In the genomic region with DNA sequence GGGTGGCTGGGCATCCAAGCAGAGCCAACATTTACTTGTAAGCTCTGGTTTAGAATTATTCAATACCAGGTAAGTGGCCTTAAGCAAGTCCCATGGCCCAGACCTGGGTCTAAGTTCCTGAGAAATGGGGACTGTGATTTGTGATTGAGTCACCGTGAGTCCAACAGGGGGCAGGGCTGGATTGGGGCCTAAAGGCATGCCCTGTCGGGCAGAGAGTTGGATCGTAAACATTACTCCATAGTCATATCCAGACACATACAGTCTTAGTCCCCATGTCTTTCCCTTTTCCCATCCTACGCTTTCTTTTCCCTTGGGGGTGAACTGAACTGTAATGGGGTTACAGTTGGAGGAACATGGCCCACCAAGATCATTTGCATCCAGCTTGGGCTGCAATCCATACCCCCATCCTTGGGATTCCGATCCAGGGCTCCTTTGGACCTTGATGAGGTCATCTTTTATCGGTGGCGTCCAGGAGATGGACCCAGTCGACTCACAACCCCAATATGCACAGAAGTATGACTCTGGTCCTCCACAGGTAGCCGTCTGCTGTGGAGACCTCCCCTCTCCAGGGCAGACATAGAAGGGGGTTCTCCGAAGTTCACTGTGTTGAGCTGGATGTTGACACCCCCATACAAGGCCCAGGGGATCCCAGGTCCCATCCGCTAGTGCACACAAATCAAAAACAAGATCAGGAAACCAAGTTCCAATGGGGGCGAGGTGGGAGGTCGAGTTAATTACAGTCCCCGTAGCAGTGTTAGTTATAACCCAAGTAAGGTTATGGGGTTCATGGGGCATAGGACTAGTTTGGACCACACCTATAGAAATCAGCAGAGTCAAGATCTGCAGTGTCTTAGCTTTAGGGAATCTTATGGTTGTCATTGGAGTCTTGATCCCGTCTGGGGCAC, we compare ENCODE assay signal across 9 mouse cellular contexts. TPM values are rescaled to one million over a fixed set of nuclear protein-coding genes. Genes with fewer than 3 reads are reported as not detected.
DNase-seq lines count a peak whose midpoint lies in the region; ATAC-seq lines count a peak whose summit lies in the region.
"Had no signal": no experiment of that assay in that cellular context is flagged by ENCODE, and none has a peak within 500 bp of the region (broad histone marks: within the 10 kb centered on the region; RNA-seq: fewer than 3 reads in every experiment).

No protein-coding gene starts in this region.

- no peak for ATAC-seq in heart, embryonic 12.5 days (ENCODE audit: insufficient number of reproducible peaks, low FRiP score)
- ATAC-seq in midbrain, embryonic 12.5 days (ENCODE audit: low FRiP score, low read depth): no peak
- ATAC-seq in midbrain, embryonic 14.5 days (ENCODE audit: low FRiP score, low TSS enrichment): no peak
- no peak for ATAC-seq in intestine, embryonic 16.5 days
- no peak for ATAC-seq in stomach, embryonic 15.5 days (ENCODE audit: insufficient read depth, low FRiP score, low read depth)

- 92% methylated on average over 15 of the region's 15 CpGs for WGBS in heart, embryonic 12.5 days
- whole genome bisulfite sequencing in midbrain, embryonic 12.5 days: 96% methylated on average over 15 of the region's 15 CpGs
- 93% methylated on average over 15 of the region's 15 CpGs for WGBS in midbrain, embryonic 14.5 days
- WGBS in intestine, embryonic 16.5 days: 89% methylated on average over 15 of the region's 15 CpGs
- WGBS in stomach, embryonic 15.5 days: 85% methylated on average over 15 of the region's 15 CpGs

- H3K4me2 ChIP-seq in heart, embryonic 12.5 days: peak overlapping the region; percentile 96
- H3K4me2 ChIP-seq in midbrain, embryonic 12.5 days (replicated peaks): peak overlapping the region; percentile 100
- no peak overlapping the region for H3K4me2 ChIP-seq in midbrain, embryonic 14.5 days (ENCODE audit: low read length)
- H3K4me2 ChIP-seq in intestine, embryonic 16.5 days (ENCODE audit: low read depth, low read length): peak overlapping the region; percentile 97
- H3K4me2 ChIP-seq in stomach, embryonic 15.5 days: peak overlapping the region; percentile 90

- H3K36me3 ChIP-seq in heart, embryonic 12.5 days: peaks cover 15% of the 10 kb centered on the region
- peaks cover 12% of the 10 kb centered on the region; the same call in 1 of the 2 replicates for H3K36me3 ChIP-seq in midbrain, embryonic 12.5 days
- H3K36me3 ChIP-seq in midbrain, embryonic 14.5 days (ENCODE audit: control insufficient read depth, insufficient read depth, low read length): no peaks in the 10 kb centered on the region
- H3K36me3 ChIP-seq in intestine, embryonic 16.5 days (ENCODE audit: control insufficient read depth, insufficient read depth, low read length): 0 out of 2 replicates have a peak, but pooled peaks cover 4% of the 10 kb centered on the region
- 0 out of 2 replicates have a peak, but pooled peaks cover 6% of the 10 kb centered on the region for H3K36me3 ChIP-seq in stomach, embryonic 15.5 days

- H3K27me3 ChIP-seq in heart, embryonic 12.5 days (replicated peaks): no peaks in the 10 kb centered on the region
- no peaks in the 10 kb centered on the region for H3K27me3 ChIP-seq in midbrain, embryonic 12.5 days
- no peaks in the 10 kb centered on the region for H3K27me3 ChIP-seq in midbrain, embryonic 14.5 days (ENCODE audit: control insufficient read depth, insufficient read depth, low read length)
- H3K27me3 ChIP-seq in intestine, embryonic 16.5 days (replicated peaks; ENCODE audit: control insufficient read depth, insufficient read depth, low read length): no peaks in the 10 kb centered on the region
- no peaks in the 10 kb centered on the region for H3K27me3 ChIP-seq in stomach, embryonic 15.5 days (replicated peaks)

- no peak overlapping the region for H3K9ac ChIP-seq in heart, embryonic 12.5 days
- H3K9ac ChIP-seq in midbrain, embryonic 12.5 days (replicated peaks): no peak overlapping the region
- no peak overlapping the region for H3K9ac ChIP-seq in midbrain, embryonic 14.5 days (replicated peaks; ENCODE audit: low read length)
- H3K9ac ChIP-seq in intestine, embryonic 16.5 days (ENCODE audit: low read depth, low read length): peak overlapping the region; percentile 75; the same call in 1 of the 2 replicates
- H3K9ac ChIP-seq in stomach, embryonic 15.5 days: no peak overlapping the region

- H3K4me1 ChIP-seq in heart, embryonic 12.5 days (replicated peaks): peaks cover 46% of the 10 kb centered on the region
- H3K4me1 ChIP-seq in midbrain, embryonic 12.5 days: peaks cover 47% of the 10 kb centered on the region
- H3K4me1 ChIP-seq in midbrain, embryonic 14.5 days (ENCODE audit: control insufficient read depth, insufficient read depth, low read length): peaks cover 11% of the 10 kb centered on the region
- peaks cover 20% of the 10 kb centered on the region for H3K4me1 ChIP-seq in intestine, embryonic 16.5 days (ENCODE audit: control insufficient read depth, insufficient read depth, low read length)
- peaks cover 43% of the 10 kb centered on the region for H3K4me1 ChIP-seq in stomach, embryonic 15.5 days

- no peak for DNase-seq in heart, postnatal 4 days
- no peak for DNase-seq in midbrain, embryonic 14.5 days
- no peak for DNase-seq in ovary, postnatal 14 days (ENCODE audit: low spot score)
- no peak for DNase-seq in layer of hippocampus, postnatal 14 days (ENCODE audit: low spot score in 2 of 2)

- H3K27ac ChIP-seq in heart, embryonic 12.5 days (ENCODE audit: poor library complexity, severe bottlenecking): no peak overlapping the region
- H3K27ac ChIP-seq in midbrain, embryonic 12.5 days (replicated peaks): no peak overlapping the region
- H3K27ac ChIP-seq in midbrain, embryonic 14.5 days (replicated peaks; ENCODE audit: low read depth, low read length): no peak overlapping the region
- no peak overlapping the region for H3K27ac ChIP-seq in intestine, embryonic 16.5 days (ENCODE audit: low read length)
- H3K27ac ChIP-seq in stomach, embryonic 15.5 days: no peak overlapping the region; the same call in 1 of the 2 replicates
- H3K27ac ChIP-seq: left cerebral cortex, adult 2 months had no signal

- H3K9me3 ChIP-seq in heart, embryonic 12.5 days (replicated peaks): no peaks in the 10 kb centered on the region
- no peaks in the 10 kb centered on the region for H3K9me3 ChIP-seq in midbrain, embryonic 12.5 days
- no peaks in the 10 kb centered on the region for H3K9me3 ChIP-seq in midbrain, embryonic 14.5 days (ENCODE audit: control insufficient read depth, low read length)
- H3K9me3 ChIP-seq in intestine, embryonic 16.5 days (ENCODE audit: control insufficient read depth, low read length): no peaks in the 10 kb centered on the region
- no peaks in the 10 kb centered on the region for H3K9me3 ChIP-seq in stomach, embryonic 15.5 days

- peak overlapping the region; percentile 79 for H3K4me3 ChIP-seq in heart, embryonic 12.5 days
- H3K4me3 ChIP-seq in midbrain, embryonic 12.5 days: 0 out of 2 replicates have a peak overlapping the region, but pooled peaks have one; percentile 2
- no peak overlapping the region for H3K4me3 ChIP-seq in midbrain, embryonic 14.5 days (replicated peaks; ENCODE audit: low read depth, low read length)
- H3K4me3 ChIP-seq in intestine, embryonic 16.5 days (ENCODE audit: low read length): peak overlapping the region; percentile 53
- peak overlapping the region; percentile 44 for H3K4me3 ChIP-seq in stomach, embryonic 15.5 days (replicated peaks)

RNA-seq across cellular contexts. Expression of a gene that starts 2.0 kb away (rescaled TPM):
- 82.6 TPM in 2 replicates for polyA plus RNA-seq in heart, embryonic 12.5 days (2016; fragmentation: Nextera tagmentation; extraction: Ambion mirVana)
- total RNA-seq in heart, postnatal 4 days (2021): 10 to 100 TPM; 46.7 to 49.0 TPM
- polyA plus RNA-seq in midbrain, embryonic 12.5 days (2016; fragmentation: Nextera tagmentation; extraction: Ambion mirVana): 139 and 142 TPM in 2 replicates
- polyA plus RNA-seq in midbrain, embryonic 14.5 days (2014; fragmentation: Nextera tagmentation; extraction: Ambion mirVana): 43.4 and 51.1 TPM in 2 replicates
- polyA plus RNA-seq in intestine, embryonic 16.5 days (2015; fragmentation: Nextera tagmentation; extraction: Ambion mirVana): 112 and 119 TPM in 2 replicates
- 119 and 124 TPM in 2 replicates for polyA plus RNA-seq in stomach, embryonic 15.5 days (2015; fragmentation: Nextera tagmentation; extraction: Ambion mirVana)
- total RNA-seq in layer of hippocampus, postnatal 14 days (2021): 10 to 100 TPM; 52.9 to 55.9 TPM

RNA-seq across cellular contexts. Expression of a gene that starts 17.1 kb away (rescaled TPM):
- polyA plus RNA-seq in heart, embryonic 12.5 days (2016; fragmentation: Nextera tagmentation; extraction: Ambion mirVana): 143 and 145 TPM in 2 replicates
- 10 to 100 TPM; 52.2 to 55.0 TPM for total RNA-seq in heart, postnatal 4 days (2021)
- polyA plus RNA-seq in midbrain, embryonic 12.5 days (2016; fragmentation: Nextera tagmentation; extraction: Ambion mirVana): 188 and 202 TPM in 2 replicates
- polyA plus RNA-seq in midbrain, embryonic 14.5 days (2014; fragmentation: Nextera tagmentation; extraction: Ambion mirVana): 103 and 110 TPM in 2 replicates
- 159 and 181 TPM in 2 replicates for polyA plus RNA-seq in intestine, embryonic 16.5 days (2015; fragmentation: Nextera tagmentation; extraction: Ambion mirVana)
- polyA plus RNA-seq in stomach, embryonic 15.5 days (2015; fragmentation: Nextera tagmentation; extraction: Ambion mirVana): 175 and 182 TPM in 2 replicates
- total RNA-seq in layer of hippocampus, postnatal 14 days (2021): 10 to 100 TPM; 19.4 to 25.0 TPM

RNA-seq across cellular contexts. Expression of a gene that starts 17.6 kb away (rescaled TPM):
- 0.32 and 0.37 TPM in 2 replicates for polyA plus RNA-seq in heart, embryonic 12.5 days (2016; fragmentation: Nextera tagmentation; extraction: Ambion mirVana)
- 1 to 10 TPM; 1.6 to 1.8 TPM for total RNA-seq in heart, postnatal 4 days (2021)
- polyA plus RNA-seq in midbrain, embryonic 12.5 days (2016; fragmentation: Nextera tagmentation; extraction: Ambion mirVana): 0.14 and 0.23 TPM in 2 replicates
- 0.12 and 0.16 TPM in 2 replicates for polyA plus RNA-seq in midbrain, embryonic 14.5 days (2014; fragmentation: Nextera tagmentation; extraction: Ambion mirVana)
- polyA plus RNA-seq in intestine, embryonic 16.5 days (2015; fragmentation: Nextera tagmentation; extraction: Ambion mirVana): 0.18 and 0.27 TPM in 2 replicates
- polyA plus RNA-seq in stomach, embryonic 15.5 days (2015; fragmentation: Nextera tagmentation; extraction: Ambion mirVana): 0.31 TPM in 2 replicates
- total RNA-seq in layer of hippocampus, postnatal 14 days (2021): under 1 TPM; 0.14 to 0.21 TPM

RNA-seq across cellular contexts. Expression of a gene that starts 26.3 kb away (rescaled TPM):
- polyA plus RNA-seq in heart, embryonic 12.5 days (2016; fragmentation: Nextera tagmentation; extraction: Ambion mirVana): 2.9 and 3.1 TPM in 2 replicates
- 1 to 10 TPM; 5.3 to 6.6 TPM for total RNA-seq in heart, postnatal 4 days (2021)
- 1.1 and 1.7 TPM in 2 replicates for polyA plus RNA-seq in midbrain, embryonic 12.5 days (2016; fragmentation: Nextera tagmentation; extraction: Ambion mirVana)
- 1.6 and 2.3 TPM in 2 replicates for polyA plus RNA-seq in midbrain, embryonic 14.5 days (2014; fragmentation: Nextera tagmentation; extraction: Ambion mirVana)
- 0.38 and 0.57 TPM in 2 replicates for polyA plus RNA-seq in intestine, embryonic 16.5 days (2015; fragmentation: Nextera tagmentation; extraction: Ambion mirVana)
- polyA plus RNA-seq in stomach, embryonic 15.5 days (2015; fragmentation: Nextera tagmentation; extraction: Ambion mirVana): 0.49 and 0.89 TPM in 2 replicates
- total RNA-seq in layer of hippocampus, postnatal 14 days (2021): under 1 TPM; 0.38 to 0.44 TPM

RNA-seq across cellular contexts. Expression of a gene that starts 26.8 kb away (rescaled TPM):
- 6.2 and 6.4 TPM in 2 replicates for polyA plus RNA-seq in heart, embryonic 12.5 days (2016; fragmentation: Nextera tagmentation; extraction: Ambion mirVana)
- 1 to 10 TPM; 2.6 to 2.9 TPM for total RNA-seq in heart, postnatal 4 days (2021)
- 2.3 and 2.8 TPM in 2 replicates for polyA plus RNA-seq in midbrain, embryonic 12.5 days (2016; fragmentation: Nextera tagmentation; extraction: Ambion mirVana)
- 5.6 and 8.1 TPM in 2 replicates for polyA plus RNA-seq in midbrain, embryonic 14.5 days (2014; fragmentation: Nextera tagmentation; extraction: Ambion mirVana)
- 6.3 and 6.6 TPM in 2 replicates for polyA plus RNA-seq in intestine, embryonic 16.5 days (2015; fragmentation: Nextera tagmentation; extraction: Ambion mirVana)
- polyA plus RNA-seq in stomach, embryonic 15.5 days (2015; fragmentation: Nextera tagmentation; extraction: Ambion mirVana): 9.9 and 12.1 TPM in 2 replicates
- 10 to 100 TPM; 12.4 to 13.1 TPM for total RNA-seq in layer of hippocampus, postnatal 14 days (2021)
